Mouse (Mus musculus): ENCODE data around the gene Kif6. TPM values are rescaled to one million over a fixed set of nuclear protein-coding genes. Genes with fewer than 3 reads are reported as not detected.

Kif6 gene
- polyA plus RNA-seq, 1 experiment from 2014 or later: 3.3 TPM

DNA sequence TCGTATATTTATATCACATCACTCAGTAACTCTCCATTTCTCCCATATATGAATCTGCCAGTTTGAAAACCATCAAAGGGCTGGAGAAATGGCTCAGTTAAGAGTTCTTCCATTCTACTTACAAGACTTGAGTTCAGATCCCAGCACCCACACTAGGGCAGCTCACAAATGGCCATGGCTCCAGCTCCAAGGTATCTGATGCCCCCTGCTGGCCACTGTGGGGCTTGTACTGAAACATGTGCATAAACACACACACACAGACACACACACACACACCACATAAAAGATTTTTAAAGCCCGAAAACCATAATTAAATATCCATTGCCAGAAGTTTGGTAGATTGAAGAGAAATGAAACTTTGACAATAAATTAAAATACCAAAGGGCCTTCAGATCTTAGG, 111.3 kb downstream of the Kif6 start:
- Histone ChIP-seq H3K4me1 (replicated peaks; ENCODE audit: control insufficient read depth, insufficient read depth, low read length) (no peaks in the 10 kb centered on the region), H3K4me2 (ENCODE audit: low read length) (no peak overlapping the region), H3K9me3 (ENCODE audit: control insufficient read depth, low read length) (no peaks in the 10 kb centered on the region), H3K27ac (ENCODE audit: low read length) (no peak overlapping the region), H3K36me3 (ENCODE audit: control insufficient read depth, insufficient read depth) (no peaks in the 10 kb centered on the region), H3K4me3 (replicated peaks; ENCODE audit: low read length) (no peak overlapping the region), H3K9ac (replicated peaks; ENCODE audit: low read depth, low read length) (no peak overlapping the region), H3K27me3 (replicated peaks; ENCODE audit: control insufficient read depth, insufficient read depth, low read length) (no peaks in the 10 kb centered on the region)
- WGBS: 95% methylated on average over 2 of the region's 2 CpGs
- no peak for ATAC-seq

- 87% methylated on average over 4 of the region's 4 CpGs for WGBS
- Histone ChIP-seq H3K4me1 (replicated peaks; ENCODE audit: control insufficient read depth, insufficient read depth, low read length) (no peaks in the 10 kb centered on the region), H3K4me3 (replicated peaks; ENCODE audit: low read length) (no peak overlapping the region), H3K4me2 (ENCODE audit: low read length) (no peak overlapping the region), H3K9ac (replicated peaks; ENCODE audit: low read depth, low read length) (no peak overlapping the region), H3K36me3 (ENCODE audit: control insufficient read depth, insufficient read depth) (no peaks in the 10 kb centered on the region), H3K27me3 (replicated peaks; ENCODE audit: control insufficient read depth, insufficient read depth, low read length) (no peaks in the 10 kb centered on the region), H3K27ac (ENCODE audit: low read length) (no peak overlapping the region), H3K9me3 (ENCODE audit: control insufficient read depth, low read length) (no peaks in the 10 kb centered on the region)
- ATAC-seq: no peak
Observed at GRCm38 (mm10) chr17:49726976-49727375, 112.0 kb downstream of the Kif6 start.

DNA sequence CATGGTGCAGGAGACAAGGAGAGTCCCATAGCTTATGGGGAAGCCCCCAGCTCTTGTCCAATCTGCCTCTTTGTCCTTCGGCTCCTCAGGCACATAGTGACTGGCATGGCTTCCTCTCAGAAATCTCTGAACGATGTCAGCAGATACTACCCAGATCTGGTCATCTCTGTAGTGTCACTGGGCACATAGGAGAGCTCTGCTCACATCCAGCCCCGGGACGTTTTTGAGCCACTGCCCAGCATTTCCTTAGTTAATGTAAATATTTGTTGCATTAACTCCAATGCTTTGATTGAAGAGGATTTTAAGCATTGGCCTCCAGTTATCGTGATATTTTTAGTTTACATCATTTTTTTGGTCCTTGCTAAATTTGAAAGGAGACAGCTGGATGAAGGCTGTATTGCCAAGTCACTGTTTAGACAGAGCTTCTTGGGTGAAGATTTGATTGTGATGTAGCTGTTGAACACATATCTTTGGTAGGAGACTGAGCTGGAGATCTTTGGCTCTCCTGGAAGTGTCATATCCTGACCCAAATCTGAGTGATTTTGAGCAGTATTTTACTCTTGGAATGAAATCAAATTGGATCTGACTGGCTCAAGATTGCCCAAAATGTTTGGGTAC, 112.6 kb downstream of the Kif6 start:
- WGBS: 79% methylated on average over 5 of the region's 5 CpGs
- Histone ChIP-seq H3K9ac (replicated peaks; ENCODE audit: low read depth, low read length) (no peak overlapping the region), H3K4me1 (replicated peaks; ENCODE audit: control insufficient read depth, insufficient read depth, low read length) (no peaks in the 10 kb centered on the region; the same call in 1 of the 2 replicates), H3K27ac (ENCODE audit: low read length) (no peak overlapping the region), H3K4me3 (replicated peaks; ENCODE audit: low read length) (no peak overlapping the region), H3K4me2 (ENCODE audit: low read length) (no peak overlapping the region), H3K27me3 (replicated peaks; ENCODE audit: control insufficient read depth, insufficient read depth, low read length) (no peaks in the 10 kb centered on the region), H3K9me3 (ENCODE audit: control insufficient read depth, low read length) (no peaks in the 10 kb centered on the region), H3K36me3 (ENCODE audit: control insufficient read depth, insufficient read depth) (no peaks in the 10 kb centered on the region)
- ATAC-seq: no peak

DNA sequence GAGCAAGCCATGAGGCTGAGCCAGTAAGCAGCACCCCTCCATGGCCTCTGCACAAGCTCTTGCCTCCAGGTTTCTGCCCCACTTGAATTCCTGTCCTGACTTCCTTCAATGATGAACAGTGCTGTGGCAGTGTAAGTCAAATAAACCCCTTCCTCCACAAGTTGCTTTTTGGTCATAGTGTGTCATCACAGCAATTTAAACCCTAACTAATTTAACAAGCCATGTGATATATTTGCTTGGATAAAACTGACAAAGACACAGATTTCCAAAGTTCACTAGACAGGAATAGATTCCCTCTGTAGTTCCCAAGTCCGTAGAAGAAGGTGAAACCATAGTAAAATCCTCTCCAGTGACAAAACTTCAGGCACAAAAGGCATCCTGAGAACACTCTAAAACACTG, 114.9 kb downstream of the Kif6 start:
- ATAC-seq: no peak
- WGBS: 90% methylated on average over 1 of the region's 1 CpGs
- peaks cover 2% of the 10 kb centered on the region; the same call in 1 of the 2 replicates for H3K4me1 ChIP-seq (replicated peaks; ENCODE audit: control insufficient read depth, insufficient read depth, low read length)
- H3K4me3 ChIP-seq (replicated peaks; ENCODE audit: low read length): no peak overlapping the region
- no peaks in the 10 kb centered on the region for H3K9me3 ChIP-seq (ENCODE audit: control insufficient read depth, low read length)
- no peaks in the 10 kb centered on the region for H3K36me3 ChIP-seq (ENCODE audit: control insufficient read depth, insufficient read depth)
- no peak overlapping the region for H3K9ac ChIP-seq (replicated peaks; ENCODE audit: low read depth, low read length)
- no peak overlapping the region for H3K4me2 ChIP-seq (ENCODE audit: low read length)
- H3K27ac ChIP-seq (ENCODE audit: low read length): no peak overlapping the region
- no peaks in the 10 kb centered on the region for H3K27me3 ChIP-seq (replicated peaks; ENCODE audit: control insufficient read depth, insufficient read depth, low read length)

- no peak; the same call in 1 of the 2 replicates for ATAC-seq
- no peak overlapping the region for H3K4me3 ChIP-seq (replicated peaks; ENCODE audit: low read length)
- H3K9me3 ChIP-seq (ENCODE audit: control insufficient read depth, low read length): no peaks in the 10 kb centered on the region; the same call in 1 of the 2 replicates
- H3K36me3 ChIP-seq (ENCODE audit: control insufficient read depth, insufficient read depth): no peaks in the 10 kb centered on the region
- H3K27ac ChIP-seq (ENCODE audit: low read length): no peak overlapping the region
- no peak overlapping the region for H3K9ac ChIP-seq (replicated peaks; ENCODE audit: low read depth, low read length)
- H3K4me2 ChIP-seq (ENCODE audit: low read length): no peak overlapping the region
- peaks cover 2% of the 10 kb centered on the region; the same call in 1 of the 2 replicates for H3K4me1 ChIP-seq (replicated peaks; ENCODE audit: control insufficient read depth, insufficient read depth, low read length)
- H3K27me3 ChIP-seq (replicated peaks; ENCODE audit: control insufficient read depth, insufficient read depth, low read length): no peaks in the 10 kb centered on the region
- WGBS: 74% methylated on average over 8 of the region's 8 CpGs
Observed at GRCm38 (mm10) chr17:49732706-49733105, 117.8 kb downstream of the Kif6 start.

DNA sequence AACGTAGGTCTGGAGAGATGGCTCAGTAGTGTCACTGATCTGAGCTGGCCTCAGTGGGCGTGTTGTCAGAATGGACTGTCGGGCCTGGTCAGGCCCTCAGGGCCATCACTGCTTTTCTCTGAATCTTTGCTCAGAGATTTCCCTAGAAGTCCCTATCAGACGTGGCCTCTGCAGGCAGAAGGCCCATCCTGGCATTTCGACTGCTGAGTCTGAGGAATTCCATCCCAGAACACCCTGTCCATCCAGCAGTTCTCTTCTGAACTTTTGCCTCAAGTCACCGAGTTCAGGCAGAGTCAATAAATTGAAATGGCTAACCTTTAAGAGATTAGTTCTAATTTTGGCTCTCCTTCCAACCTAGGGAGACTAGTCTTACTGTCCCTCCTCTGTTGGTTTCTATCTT, 119.1 kb downstream of the Kif6 start:
- Histone ChIP-seq H3K36me3 (ENCODE audit: control insufficient read depth, insufficient read depth) (no peaks in the 10 kb centered on the region), H3K4me1 (replicated peaks; ENCODE audit: control insufficient read depth, insufficient read depth, low read length) (peaks cover 2% of the 10 kb centered on the region; the same call in 1 of the 2 replicates), H3K9me3 (ENCODE audit: control insufficient read depth, low read length) (no peaks in the 10 kb centered on the region; the same call in 1 of the 2 replicates), H3K4me2 (ENCODE audit: low read length) (no peak overlapping the region), H3K27me3 (replicated peaks; ENCODE audit: control insufficient read depth, insufficient read depth, low read length) (no peaks in the 10 kb centered on the region), H3K4me3 (replicated peaks; ENCODE audit: low read length) (no peak overlapping the region), H3K27ac (ENCODE audit: low read length) (no peak overlapping the region), H3K9ac (replicated peaks; ENCODE audit: low read depth, low read length) (no peak overlapping the region)
- no peak for ATAC-seq
- WGBS: 86% methylated on average over 6 of the region's 6 CpGs

DNA sequence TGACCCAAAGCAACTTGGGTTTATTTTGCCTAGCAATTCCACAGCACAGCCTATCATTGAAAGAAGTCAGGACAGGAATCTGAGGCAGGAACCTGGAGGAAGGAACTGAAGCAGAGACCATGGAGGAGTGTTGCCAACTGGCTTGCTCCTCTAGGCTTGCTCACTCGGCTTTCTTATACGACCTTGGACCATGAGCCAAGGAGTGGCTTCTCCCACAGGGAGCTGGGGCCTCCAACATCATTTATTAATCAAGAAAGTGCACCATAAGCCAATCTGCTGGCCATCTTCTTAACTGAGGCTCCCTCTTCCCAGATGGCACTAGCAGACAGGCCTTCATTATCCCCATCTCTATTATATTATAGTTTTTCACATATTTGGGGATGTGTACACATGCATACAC, 119.8 kb downstream of the Kif6 start:
- no peaks in the 10 kb centered on the region; the same call in 1 of the 2 replicates for H3K9me3 ChIP-seq (ENCODE audit: control insufficient read depth, low read length)
- H3K36me3 ChIP-seq (ENCODE audit: control insufficient read depth, insufficient read depth): no peaks in the 10 kb centered on the region
- H3K27me3 ChIP-seq (replicated peaks; ENCODE audit: control insufficient read depth, insufficient read depth, low read length): no peaks in the 10 kb centered on the region
- no peak overlapping the region for H3K4me3 ChIP-seq (replicated peaks; ENCODE audit: low read length)
- H3K27ac ChIP-seq (ENCODE audit: low read length): no peak overlapping the region
- no peak overlapping the region for H3K9ac ChIP-seq (replicated peaks; ENCODE audit: low read depth, low read length)
- no peak overlapping the region for H3K4me2 ChIP-seq (ENCODE audit: low read length)
- ATAC-seq: no peak
- H3K4me1 ChIP-seq (replicated peaks; ENCODE audit: control insufficient read depth, insufficient read depth, low read length): peaks cover 2% of the 10 kb centered on the region; the same call in 1 of the 2 replicates
- WGBS: 90% methylated on average over 2 of the region's 2 CpGs

DNA sequence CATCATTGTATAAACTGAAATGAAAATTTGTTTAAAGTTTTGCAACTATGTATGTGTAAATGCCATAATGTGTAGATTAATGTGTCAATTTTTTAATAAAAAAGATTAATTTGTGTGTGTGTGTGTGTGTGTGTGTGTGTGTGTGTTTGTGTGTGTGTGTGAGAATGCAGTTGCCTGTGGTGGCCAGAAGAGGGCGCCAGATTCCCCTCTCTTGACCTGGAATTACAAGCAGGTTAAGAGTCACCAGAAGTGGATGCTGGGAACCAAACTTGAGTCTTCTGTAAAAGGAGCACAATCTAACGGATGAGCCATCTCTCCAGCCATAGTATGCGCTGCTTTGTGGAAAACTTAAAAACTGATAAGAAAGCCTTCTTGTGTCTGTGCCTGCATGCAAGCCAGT, 121.4 kb downstream of the Kif6 start:
- H3K4me3 ChIP-seq (replicated peaks; ENCODE audit: low read length): no peak overlapping the region
- 70% methylated on average over 3 of the region's 3 CpGs for WGBS
- no peak overlapping the region for H3K4me2 ChIP-seq (ENCODE audit: low read length)
- no peak overlapping the region for H3K9ac ChIP-seq (replicated peaks; ENCODE audit: low read depth, low read length)
- no peaks in the 10 kb centered on the region for H3K36me3 ChIP-seq (ENCODE audit: control insufficient read depth, insufficient read depth)
- H3K4me1 ChIP-seq (replicated peaks; ENCODE audit: control insufficient read depth, insufficient read depth, low read length): peaks cover 2% of the 10 kb centered on the region; the same call in 1 of the 2 replicates
- no peak overlapping the region for H3K27ac ChIP-seq (ENCODE audit: low read length)
- no peaks in the 10 kb centered on the region; the same call in 1 of the 2 replicates for H3K9me3 ChIP-seq (ENCODE audit: control insufficient read depth, low read length)
- H3K27me3 ChIP-seq (replicated peaks; ENCODE audit: control insufficient read depth, insufficient read depth, low read length): no peaks in the 10 kb centered on the region
- no peak for ATAC-seq

GRCm38 (mm10) chr17:49737217-49737774, 122.4 kb downstream of the Kif6 start:
- Histone ChIP-seq H3K27me3 (replicated peaks; ENCODE audit: control insufficient read depth, insufficient read depth, low read length) (no peaks in the 10 kb centered on the region), H3K4me2 (ENCODE audit: low read length) (no peak overlapping the region), H3K9me3 (ENCODE audit: control insufficient read depth, low read length) (no peaks in the 10 kb centered on the region; the same call in 1 of the 2 replicates), H3K36me3 (ENCODE audit: control insufficient read depth, insufficient read depth) (no peaks in the 10 kb centered on the region), H3K9ac (replicated peaks; ENCODE audit: low read depth, low read length) (no peak overlapping the region), H3K4me3 (replicated peaks; ENCODE audit: low read length) (no peak overlapping the region), H3K27ac (ENCODE audit: low read length) (no peak overlapping the region), H3K4me1 (replicated peaks; ENCODE audit: control insufficient read depth, insufficient read depth, low read length) (peaks cover 2% of the 10 kb centered on the region; the same call in 1 of the 2 replicates)
- WGBS: 89% methylated on average over 6 of the region's 6 CpGs
- ATAC-seq: no peak
